Comparison of ENCODE assay signal across 11 mouse cellular contexts in genomic region chr1:170387180-170387912, GRCm38 (mm10).
DNase-seq lines count a peak whose midpoint lies in the region; ATAC-seq lines count a peak whose summit lies in the region.
"Had no signal": no experiment of that assay in that cellular context is flagged by ENCODE, and none has a peak within 500 bp of the region (broad histone marks: within the 10 kb centered on the region; RNA-seq: fewer than 3 reads in every experiment).

No protein-coding gene starts in this region.

- ATAC-seq in neural tube, embryonic 11.5 days (ENCODE audit: insufficient read depth, low FRiP score, low TSS enrichment), result peak; percentile 50; the same call in 1 of the 2 replicates
- peak; percentile 78 for ATAC-seq in heart, embryonic 16.5 days (replicated peaks; ENCODE audit: extremely low read depth, insufficient read depth, low FRiP score)
- ATAC-seq in midbrain, embryonic 12.5 days (ENCODE audit: low FRiP score, low read depth), result peak; percentile 84

- H3K4me3 ChIP-seq in neural tube, embryonic 11.5 days (ENCODE audit: low read depth, low read length), result no peak overlapping the region
- H3K4me3 ChIP-seq in heart, embryonic 16.5 days (ENCODE audit: low read length), result no peak overlapping the region
- H3K4me3 ChIP-seq in midbrain, embryonic 12.5 days, result no peak overlapping the region
- H3K4me3 ChIP-seq: embryonic facial prominence, embryonic 13.5 days; limb, embryonic 13.5 days; stomach, embryonic 15.5 days had no signal

- H3K9ac ChIP-seq in neural tube, embryonic 11.5 days (ENCODE audit: low read length), result no peak overlapping the region
- H3K9ac ChIP-seq in heart, embryonic 16.5 days (ENCODE audit: low read length), result no peak overlapping the region
- no peak overlapping the region for H3K9ac ChIP-seq in midbrain, embryonic 12.5 days (replicated peaks)
- H3K9ac ChIP-seq: embryonic facial prominence, embryonic 13.5 days; limb, embryonic 13.5 days; stomach, embryonic 15.5 days had no signal

- H3K27me3 ChIP-seq in neural tube, embryonic 11.5 days (ENCODE audit: control insufficient read depth, insufficient read depth, low read length), result no peaks in the 10 kb centered on the region
- H3K27me3 ChIP-seq in heart, embryonic 16.5 days (ENCODE audit: control insufficient read depth, insufficient read depth, low read length), result no peaks in the 10 kb centered on the region
- no peaks in the 10 kb centered on the region; the same call in 1 of the 2 replicates for H3K27me3 ChIP-seq in midbrain, embryonic 12.5 days
- H3K27me3 ChIP-seq: embryonic facial prominence, embryonic 13.5 days; limb, embryonic 13.5 days; stomach, embryonic 15.5 days had no signal

- intact Hi-C loops in gastrocnemius, postnatal 14 days (cut with DNase I; ENCODE audit: low total_unique reads), result no loop called here

- H3K9me3 ChIP-seq in neural tube, embryonic 11.5 days (ENCODE audit: control insufficient read depth, low read length), result no peaks in the 10 kb centered on the region
- H3K9me3 ChIP-seq in heart, embryonic 16.5 days (replicated peaks; ENCODE audit: control insufficient read depth, low read length), result no peaks in the 10 kb centered on the region
- H3K9me3 ChIP-seq in midbrain, embryonic 12.5 days, result no peaks in the 10 kb centered on the region
- H3K9me3 ChIP-seq: embryonic facial prominence, embryonic 13.5 days; limb, embryonic 13.5 days; stomach, embryonic 15.5 days had no signal

- no peak overlapping the region for H3K4me2 ChIP-seq in neural tube, embryonic 11.5 days (ENCODE audit: low read depth)
- no peak overlapping the region for H3K4me2 ChIP-seq in heart, embryonic 16.5 days (ENCODE audit: low read depth, low read length)
- peak overlapping the region; percentile 3; the same call in 1 of the 2 replicates for H3K4me2 ChIP-seq in midbrain, embryonic 12.5 days (replicated peaks)
- H3K4me2 ChIP-seq: embryonic facial prominence, embryonic 13.5 days; limb, embryonic 13.5 days; stomach, embryonic 15.5 days had no signal

- H3K36me3 ChIP-seq in neural tube, embryonic 11.5 days (ENCODE audit: control insufficient read depth, insufficient read depth, low read length), result no peaks in the 10 kb centered on the region
- H3K36me3 ChIP-seq in heart, embryonic 16.5 days (ENCODE audit: control insufficient read depth, insufficient read depth), result no peaks in the 10 kb centered on the region
- H3K36me3 ChIP-seq in midbrain, embryonic 12.5 days, result no peaks in the 10 kb centered on the region
- H3K36me3 ChIP-seq: embryonic facial prominence, embryonic 13.5 days; limb, embryonic 13.5 days; stomach, embryonic 15.5 days had no signal

- no peak overlapping the region for H3K27ac ChIP-seq in neural tube, embryonic 11.5 days (ENCODE audit: low read depth, low read length)
- H3K27ac ChIP-seq in heart, embryonic 16.5 days (ENCODE audit: low read length), result no peak overlapping the region; the same call in 1 of the 2 replicates
- H3K27ac ChIP-seq in midbrain, embryonic 12.5 days (replicated peaks), result peak overlapping the region; percentile 50
- H3K27ac ChIP-seq: embryonic facial prominence, embryonic 13.5 days; limb, embryonic 13.5 days; stomach, embryonic 15.5 days had no signal

- DNase-seq in neural tube, embryonic 11.5 days (ENCODE audit: low spot score), result peak; percentile 40
- no peak for DNase-seq in neural tube, embryonic 10.5 days (ENCODE audit: extremely low spot score, low spot score)
- DNase-seq in layer of hippocampus, adult 11-12 months (ENCODE audit: low spot score), result peak; percentile 60
- DNase-seq in gastrocnemius, adult 8-10 months (ENCODE audit: low spot score in 2 of 2), result no peak
- DNase-seq in gastrocnemius, postnatal 14 days, result no peak
- no peak for DNase-seq in testis, postnatal 10 days (ENCODE audit: low spot score)

- 60% methylated on average over 12 of the region's 12 CpGs for WGBS in neural tube, embryonic 11.5 days
- 26% methylated on average over 12 of the region's 12 CpGs for WGBS in heart, embryonic 16.5 days
- WGBS in midbrain, embryonic 12.5 days, result 34% methylated on average over 10 of the region's 12 CpGs

- no peaks in the 10 kb centered on the region for H3K4me1 ChIP-seq in neural tube, embryonic 11.5 days (ENCODE audit: control insufficient read depth, insufficient read depth, low read length)
- H3K4me1 ChIP-seq in heart, embryonic 16.5 days (ENCODE audit: control insufficient read depth, insufficient read depth, low read length), result peaks cover 8% of the 10 kb centered on the region
- H3K4me1 ChIP-seq in midbrain, embryonic 12.5 days, result peaks cover 17% of the 10 kb centered on the region
- H3K4me1 ChIP-seq: limb, embryonic 13.5 days; stomach, embryonic 15.5 days had no signal

Comparison
In these comparisons a context has a peak if more than half of its experiments do, and no peak if none do; other contexts are left out.
1. DNase-seq: peak in neural tube, embryonic 11.5 days (single experiment) and layer of hippocampus, adult 11-12 months (single experiment); none in neural tube, embryonic 10.5 days (single experiment), gastrocnemius, adult 8-10 months (0 of 2), gastrocnemius, postnatal 14 days (single experiment) and testis, postnatal 10 days (single experiment).
2. Peak in every context shown above with its lines, with median percentiles within 50 percentile points of each other: ATAC-seq.